Comparison of ENCODE assay signal across 8 mouse cellular contexts in the genomic region with DNA sequence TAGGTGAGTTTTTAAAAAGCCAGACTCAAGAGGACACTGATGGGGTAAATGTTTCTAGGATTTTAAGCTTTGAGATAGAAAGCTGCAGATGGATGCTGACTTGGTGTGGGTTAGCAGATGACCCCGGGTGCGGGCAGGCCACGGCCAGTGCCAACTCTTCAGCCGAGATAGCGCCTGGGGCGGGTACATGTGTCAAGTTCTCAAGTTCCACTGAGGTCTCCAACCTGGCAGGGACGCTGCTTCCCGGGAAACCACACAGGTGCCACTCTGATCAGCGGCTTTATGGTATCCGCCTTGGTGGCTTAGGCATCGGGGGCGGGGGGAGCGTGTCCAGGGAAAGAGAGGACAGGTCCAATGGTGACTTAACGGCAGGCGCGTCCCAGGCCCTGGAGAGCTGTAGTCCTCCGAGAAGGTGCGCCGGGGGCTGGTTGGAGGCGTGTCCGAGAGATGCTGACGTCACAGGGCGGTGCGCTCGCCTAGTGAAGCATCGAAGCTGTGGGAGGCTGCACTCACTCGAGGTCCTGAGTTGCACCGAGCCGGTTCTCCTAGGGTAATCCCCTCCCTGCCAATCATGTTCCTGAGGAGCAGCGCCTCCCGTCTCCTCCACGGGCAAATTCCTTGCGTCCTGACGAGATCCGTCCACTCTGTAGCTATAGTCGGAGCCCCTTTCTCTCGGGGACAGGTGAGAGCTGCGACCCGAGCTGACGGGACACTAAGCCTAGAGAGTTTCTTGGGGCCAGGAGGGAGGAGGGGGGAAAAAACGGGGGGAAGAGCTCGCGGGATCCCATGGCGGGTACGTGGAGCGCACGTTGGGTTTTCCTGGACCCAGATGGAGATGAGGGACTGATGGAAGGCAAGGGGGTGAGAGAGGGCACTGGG. TPM values are rescaled to one million over a fixed set of nuclear protein-coding genes. Genes with fewer than 3 reads are reported as not detected.
DNase-seq lines count a peak whose midpoint lies in the region; ATAC-seq and TF ChIP-seq lines count a peak whose summit lies in the region.

A gene (plus strand): TSS at position 479 of the 879 bp plus-strand sequence.

- DNase-seq in heart, adult 18-20 months: peak; percentile 26 to 35
- DNase-seq in heart, postnatal 25 days (ENCODE audit: low spot score): no peak
- DNase-seq in embryonic facial prominence, embryonic 14.5 days (ENCODE audit: low spot score): peak; percentile 89
- peak; percentile 75 for DNase-seq in midbrain, postnatal 0 days (ENCODE audit: low spot score)
- DNase-seq in spleen, postnatal 14 days (ENCODE audit: low spot score in 2 of 2): peak; percentile 38 to 57

- peak; percentile 95 for ATAC-seq in embryonic facial prominence, embryonic 14.5 days (ENCODE audit: low read depth)
- peak; percentile 72; the same call in 1 of the 2 replicates for ATAC-seq in heart, embryonic 12.5 days (ENCODE audit: insufficient number of reproducible peaks, low FRiP score)
- ATAC-seq in kidney, embryonic 16.5 days (ENCODE audit: low FRiP score, low TSS enrichment): peak; percentile 97
- 0 out of 2 replicates have a peak, but pooled peaks have one; percentile 65 for ATAC-seq in limb, embryonic 15.5 days (ENCODE audit: insufficient number of reproducible peaks, low FRiP score, low TSS enrichment, low read depth)
- peak; percentile 88 for ATAC-seq in midbrain, postnatal 0 days (ENCODE audit: low FRiP score)

- WGBS in embryonic facial prominence, embryonic 14.5 days: under 1% methylated on average over 42 of the region's 47 CpGs
- WGBS in heart, embryonic 12.5 days: under 1% methylated on average over 47 of the region's 47 CpGs
- WGBS in kidney, embryonic 16.5 days: under 1% methylated on average over 47 of the region's 47 CpGs
- WGBS in limb, embryonic 15.5 days: under 1% methylated on average over 47 of the region's 47 CpGs
- WGBS in midbrain, postnatal 0 days: under 1% methylated on average over 47 of the region's 47 CpGs

- no peaks in the 10 kb centered on the region for H3K36me3 ChIP-seq in embryonic facial prominence, embryonic 14.5 days (ENCODE audit: control insufficient read depth, insufficient read depth, low read length)
- no peaks in the 10 kb centered on the region for H3K36me3 ChIP-seq in heart, embryonic 12.5 days
- no peaks in the 10 kb centered on the region for H3K36me3 ChIP-seq in kidney, embryonic 16.5 days (ENCODE audit: insufficient read depth, low read length)
- no peaks in the 10 kb centered on the region for H3K36me3 ChIP-seq in limb, embryonic 15.5 days
- H3K36me3 ChIP-seq in midbrain, postnatal 0 days (ENCODE audit: insufficient read depth, low read length): no peaks in the 10 kb centered on the region

- peak within 1 kb of the TSS; percentile 97 for H3K4me2 ChIP-seq in embryonic facial prominence, embryonic 14.5 days (ENCODE audit: low read depth, low read length)
- peak within 1 kb of the TSS; percentile 96 for H3K4me2 ChIP-seq in heart, embryonic 12.5 days
- H3K4me2 ChIP-seq in kidney, embryonic 16.5 days (replicated peaks; ENCODE audit: low read depth, low read length): peak within 1 kb of the TSS; percentile 77
- peak within 1 kb of the TSS; percentile 91 for H3K4me2 ChIP-seq in limb, embryonic 15.5 days
- H3K4me2 ChIP-seq in midbrain, postnatal 0 days (ENCODE audit: low read depth, low read length, poor library complexity, severe bottlenecking): peak within 1 kb of the TSS; percentile 83

- no peak within 1 kb of the TSS for H3K27ac ChIP-seq in embryonic facial prominence, embryonic 14.5 days (replicated peaks; ENCODE audit: low read depth, low read length)
- H3K27ac ChIP-seq in heart, embryonic 12.5 days (ENCODE audit: poor library complexity, severe bottlenecking): no peak within 1 kb of the TSS
- no peak within 1 kb of the TSS for H3K27ac ChIP-seq in kidney, embryonic 16.5 days (ENCODE audit: low read length)
- no peak within 1 kb of the TSS for H3K27ac ChIP-seq in limb, embryonic 15.5 days
- peak within 1 kb of the TSS; percentile 26 for H3K27ac ChIP-seq in midbrain, postnatal 0 days (ENCODE audit: low read depth, low read length)

- no peaks in the 10 kb centered on the region for H3K9me3 ChIP-seq in embryonic facial prominence, embryonic 14.5 days (ENCODE audit: control insufficient read depth, low read length)
- 0 out of 2 replicates have a peak, but pooled peaks cover 6% of the 10 kb centered on the region for H3K9me3 ChIP-seq in heart, embryonic 12.5 days (replicated peaks)
- H3K9me3 ChIP-seq in kidney, embryonic 16.5 days (ENCODE audit: low read length): no peaks in the 10 kb centered on the region
- no peaks in the 10 kb centered on the region for H3K9me3 ChIP-seq in limb, embryonic 15.5 days
- no peaks in the 10 kb centered on the region for H3K9me3 ChIP-seq in midbrain, postnatal 0 days (ENCODE audit: low read length)

- H3K9ac ChIP-seq in embryonic facial prominence, embryonic 14.5 days (ENCODE audit: low read depth, low read length): peak within 1 kb of the TSS; percentile 58
- peak within 1 kb of the TSS; percentile 56 for H3K9ac ChIP-seq in heart, embryonic 12.5 days
- peak within 1 kb of the TSS; percentile 53 for H3K9ac ChIP-seq in kidney, embryonic 16.5 days (replicated peaks; ENCODE audit: low read length)
- H3K9ac ChIP-seq in limb, embryonic 15.5 days: peak within 1 kb of the TSS; percentile 23; the same call in 1 of the 2 replicates
- H3K9ac ChIP-seq in midbrain, postnatal 0 days (replicated peaks; ENCODE audit: low read length, poor library complexity, severe bottlenecking): peak within 1 kb of the TSS; percentile 63

- no peaks in the 10 kb centered on the region for H3K4me1 ChIP-seq in embryonic facial prominence, embryonic 14.5 days (ENCODE audit: control insufficient read depth, insufficient read depth, low read length)
- peaks cover 14% of the 10 kb centered on the region for H3K4me1 ChIP-seq in heart, embryonic 12.5 days (replicated peaks)
- peaks cover 13% of the 10 kb centered on the region for H3K4me1 ChIP-seq in kidney, embryonic 16.5 days (ENCODE audit: insufficient read depth, low read length)
- peaks cover 16% of the 10 kb centered on the region for H3K4me1 ChIP-seq in limb, embryonic 15.5 days
- no peaks in the 10 kb centered on the region for H3K4me1 ChIP-seq in midbrain, postnatal 0 days (ENCODE audit: insufficient read depth, low read length)

- TF ChIP-seq CTCF in midbrain, postnatal 0 days (IDR thresholded peaks at IDR 0.05): no peak

- intact Hi-C loops in heart, postnatal 25 days (cut with DNase I): no loop called here

- H3K4me3 ChIP-seq in embryonic facial prominence, embryonic 14.5 days (ENCODE audit: low read depth, low read length): peak within 1 kb of the TSS; percentile 50
- H3K4me3 ChIP-seq in heart, embryonic 12.5 days: peak within 1 kb of the TSS; percentile 52
- peak within 1 kb of the TSS; percentile 50 for H3K4me3 ChIP-seq in kidney, embryonic 16.5 days (ENCODE audit: low read length)
- peak within 1 kb of the TSS; percentile 45 for H3K4me3 ChIP-seq in limb, embryonic 15.5 days
- H3K4me3 ChIP-seq in midbrain, postnatal 0 days (ENCODE audit: low read depth, low read length): peak within 1 kb of the TSS; percentile 54

- peaks cover 41% of the 10 kb centered on the region for H3K27me3 ChIP-seq in embryonic facial prominence, embryonic 14.5 days (replicated peaks; ENCODE audit: control insufficient read depth, insufficient read depth, low read length)
- H3K27me3 ChIP-seq in heart, embryonic 12.5 days (replicated peaks): peaks cover 45% of the 10 kb centered on the region
- peaks cover 33% of the 10 kb centered on the region for H3K27me3 ChIP-seq in kidney, embryonic 16.5 days (ENCODE audit: insufficient read depth, low read length)
- H3K27me3 ChIP-seq in limb, embryonic 15.5 days: peaks cover 42% of the 10 kb centered on the region
- H3K27me3 ChIP-seq in midbrain, postnatal 0 days (ENCODE audit: insufficient read depth, low read length): no peaks in the 10 kb centered on the region

RNA-seq across cellular contexts. Expression of the gene that starts here (rescaled TPM):
- total RNA-seq in heart, adult 18-20 months (2021): not detected
- total RNA-seq in heart, postnatal 25 days (2021): not detected
- polyA plus RNA-seq in embryonic facial prominence, embryonic 14.5 days (2014; fragmentation: Nextera tagmentation; extraction: Ambion mirVana): 2.2 and 2.9 TPM in 2 replicates
- polyA plus RNA-seq in heart, embryonic 12.5 days (2016; fragmentation: Nextera tagmentation; extraction: Ambion mirVana): 0.15 and 0.44 TPM in 2 replicates
- polyA plus RNA-seq in kidney, embryonic 16.5 days (2015; fragmentation: Nextera tagmentation; extraction: Ambion mirVana): 17.6 and 17.9 TPM in 2 replicates
- polyA plus RNA-seq in limb, embryonic 15.5 days (2015; fragmentation: Nextera tagmentation; extraction: Ambion mirVana): 0.70 and 0.72 TPM in 2 replicates
- total RNA-seq in midbrain, postnatal 0 days (2014; rRNA removed): 13.6 and 16.5 TPM in 2 replicates
- polyA plus RNA-seq in midbrain, postnatal 0 days (2015; fragmentation: Nextera tagmentation; extraction: Ambion mirVana): 22.5 and 23.3 TPM in 2 replicates

Comparison
In these comparisons a context has a peak if more than half of its experiments do, and no peak if none do; other contexts are left out.
1. RNA of the gene that starts here (total RNA-seq): 13.6 to 16.5 TPM in midbrain, postnatal 0 days; not detected in heart, adult 18-20 months and not detected in heart, postnatal 25 days; every median in the first group is over 10 times any median in the second.
2. Peak in DNase-seq in heart, adult 18-20 months; RNA of the gene not detected or under 1 TPM.
3. Peak in ATAC-seq, H3K4me3 ChIP-seq, H3K9ac ChIP-seq and H3K4me2 ChIP-seq in heart, embryonic 12.5 days; RNA of the gene not detected or under 1 TPM.
4. Peak in ATAC-seq, H3K4me3 ChIP-seq, H3K9ac ChIP-seq and H3K4me2 ChIP-seq in limb, embryonic 15.5 days; RNA of the gene not detected or under 1 TPM.
5. Peak in every context shown above with its lines, with median percentiles within 50 percentile points of each other: ATAC-seq, H3K4me2 ChIP-seq, H3K4me3 ChIP-seq and H3K9ac ChIP-seq.